Mouse (Mus musculus) MEL (cell line): ENCODE measurements around the gene Ubac2.

Source experiments
- CHD1 ChIP-seq: IDR thresholded peaks from 2 replicates; pipeline ENCODE4 v1.6.1; 2012; ENCODE audit warnings: low read depth, mild to moderate bottlenecking, inconsistent platforms, low read length, improper control_type of control experiment
- CHD2 ChIP-seq: IDR thresholded peaks from 2 replicates; pipeline ENCODE4 v1.6.1; 2011; ENCODE audit warnings: low read length, improper control_type of control experiment
- CTCF ChIP-seq, 3 experiments: IDR thresholded peaks in 2 of 3; conservative IDR thresholded peaks in 1 of 3; 2 replicates each; pipeline ENCODE4 v1.5.1; 2011 to 2012; ENCODE audit warnings: low read length in 3 of 3, low read depth in 2 of 3, mild to moderate bottlenecking in 2 of 3, improper control_type of control experiment in 1 of 3, inconsistent platforms in 1 of 3, mixed read lengths in 1 of 3, moderate library complexity in 1 of 3; ENCODE audit not compliant: control insufficient read depth in 1 of 3, insufficient read depth in 1 of 3, poor library complexity in 1 of 3, severe bottlenecking in 1 of 3
- E2F4 ChIP-seq: IDR thresholded peaks from 2 replicates; pipeline ENCODE4 v1.6.1; 2011; ENCODE audit warnings: low read depth, low read length, improper control_type of control experiment, borderline replicate concordance
- EP300 ChIP-seq, 2 experiments: IDR thresholded peaks; 2 replicates each; pipeline ENCODE4 v1.6.1; 2011; ENCODE audit warnings: improper control_type of control experiment in 2 of 2, low read length in 2 of 2, low read depth in 1 of 2, mild to moderate bottlenecking in 1 of 2
- GATA1 ChIP-seq: IDR thresholded peaks from 2 replicates; pipeline ENCODE4 v1.6.1; 2011; ENCODE audit warnings: low read depth, low read length, improper control_type of control experiment
- MAX ChIP-seq: IDR thresholded peaks from 2 replicates; pipeline ENCODE4 v1.6.1; 2011; ENCODE audit warnings: low read length, improper control_type of control experiment
- MEF2A ChIP-seq: IDR thresholded peaks from 2 replicates; pipeline ENCODE4 v1.6.1; 2014; ENCODE audit warnings: low read depth, mild to moderate bottlenecking, inconsistent platforms, low read length, improper control_type of control experiment; ENCODE audit not compliant: poor library complexity, insufficient replicate concordance, severe bottlenecking; ENCODE audit errors: extremely low read depth
- MYB ChIP-seq: IDR thresholded peaks from 2 replicates; pipeline ENCODE4 v1.6.1; 2011; ENCODE audit warnings: mild to moderate bottlenecking, low read depth, low read length, improper control_type of control experiment
- RCOR1 ChIP-seq: IDR thresholded peaks from 2 replicates; pipeline ENCODE4 v1.6.1; 2012; ENCODE audit warnings: low read depth, mild to moderate bottlenecking, inconsistent platforms, low read length, improper control_type of control experiment
- TAL1 ChIP-seq: IDR thresholded peaks from 2 replicates; pipeline ENCODE4 v1.6.1; 2012; ENCODE audit warnings: mild to moderate bottlenecking, inconsistent platforms, low read length, moderate library complexity, mixed read lengths

- TF ChIP-seq CTCF (IDR thresholded peaks at IDR 0.05 in 2 of 3, conservative IDR thresholded peaks at IDR 0.05 in 1 of 3; ENCODE audit: control insufficient read depth in 1 of 3, insufficient read depth in 1 of 3, low read depth in 2 of 3, low read length in 3 of 3, poor library complexity in 1 of 3, severe bottlenecking in 1 of 3) (no peak), GATA1 (no peak), CHD2 (no peak), RCOR1 (no peak), EP300 (IDR thresholded peaks at IDR 0.05; ENCODE audit: low read depth in 1 of 2, low read length in 2 of 2) (no peak), TAL1 (no peak), MYB (no peak), CHD1 (no peak), E2F4 (no peak), MEF2A (no peak), MAX (no peak)
These were observed 116.6 kb downstream of the Ubac2 start for GRCm38 (mm10) chr14:121994846-121995556.
